Mouse (Mus musculus) CH12.LX (cell line): ENCODE results near the gene Prdm10. TPM values are rescaled to one million over a fixed set of nuclear protein-coding genes. Genes with fewer than 3 reads are reported as not detected.

ENCODE experiments used
- DNase-seq: peaks from one replicate; pipeline ENCODE4 v3.0.0-alpha.2; 2013; ENCODE audit errors: extremely low read depth
- H3K27ac ChIP-seq: 2 replicates; pipeline ENCODE4 v1.5.1; 2012; ENCODE audit warnings: low read depth, mild to moderate bottlenecking, control low read depth, moderate library complexity; ENCODE audit not compliant: insufficient read depth
- H3K27me3 ChIP-seq: replicated peaks from 2 replicates; pipeline ENCODE3; 2012; ENCODE audit warnings: inconsistent platforms
- H3K36me3 ChIP-seq, 2 experiments: replicated peaks in 1 of 2; 2 replicates each; pipeline versions ENCODE3 to v1.6.1; 2012; ENCODE audit warnings: inconsistent platforms in 1 of 2, low read length in 1 of 2, mild to moderate bottlenecking in 1 of 2, mixed read lengths in 1 of 2, moderate library complexity in 1 of 2; ENCODE audit not compliant: control insufficient read depth in 1 of 2, insufficient read depth in 1 of 2
- H3K4me1 ChIP-seq, 2 experiments: 2 replicates each; pipeline ENCODE4 v1.6.1; 2012; ENCODE audit warnings: inconsistent platforms in 1 of 2, moderate library complexity in 1 of 2; ENCODE audit not compliant: insufficient read depth in 2 of 2, control insufficient read depth in 1 of 2
- H3K4me2 ChIP-seq: 2 replicates; pipeline ENCODE4 v1.6.1; 2012; ENCODE audit warnings: low read depth, mild to moderate bottlenecking, control low read depth; ENCODE audit not compliant: poor library complexity, insufficient read depth, severe bottlenecking
- H3K4me3 ChIP-seq, 3 experiments: fragments of 150-350 bp in 1 of 3; sonication (generic) in 1 of 3; replicated peaks in 1 of 3; 2 replicates each; pipeline versions ENCODE3 to v1.5.1; 2011 to 2012; ENCODE audit warnings: low read depth in 2 of 3, low read length in 2 of 3, mild to moderate bottlenecking in 2 of 3, moderate library complexity in 2 of 3, control low read depth in 1 of 3, improper control_type of control experiment in 1 of 3, inconsistent platforms in 1 of 3, mixed read lengths in 1 of 3; ENCODE audit not compliant: poor library complexity in 1 of 3
- H3K79me2 ChIP-seq: replicated peaks from 2 replicates; pipeline ENCODE4 v1.6.1; 2012; ENCODE audit warnings: mild to moderate bottlenecking, moderate library complexity; ENCODE audit not compliant: control insufficient read depth, poor library complexity, insufficient read depth, severe bottlenecking; ENCODE audit errors: extremely low read depth
- H3K9ac ChIP-seq: 2 replicates; pipeline ENCODE4 v1.6.1; 2012; ENCODE audit warnings: low read depth, mild to moderate bottlenecking, control low read depth, moderate library complexity; ENCODE audit not compliant: insufficient read depth
- H3K9me3 ChIP-seq: replicated peaks from 2 replicates; pipeline ENCODE3; 2012; ENCODE audit warnings: low read length, inconsistent platforms, mixed read lengths
- CHD1 ChIP-seq: IDR thresholded peaks from 2 replicates; pipeline ENCODE4 v1.6.1; 2012; ENCODE audit warnings: low read depth, low read length, improper control_type of control experiment, inconsistent platforms
- CHD2 ChIP-seq: IDR thresholded peaks from 2 replicates; pipeline ENCODE4 v1.6.1; 2011; ENCODE audit warnings: low read length, improper control_type of control experiment
- CTCF ChIP-seq, 2 experiments: IDR thresholded peaks in 1 of 2; conservative IDR thresholded peaks in 1 of 2; 2 replicates each; pipeline ENCODE4 v1.5.1; 2011 to 2012; ENCODE audit warnings: low read depth in 2 of 2, low read length in 2 of 2, improper control_type of control experiment in 1 of 2, inconsistent platforms in 1 of 2, mild to moderate bottlenecking in 1 of 2, moderate library complexity in 1 of 2
- E2F4 ChIP-seq: IDR thresholded peaks from 2 replicates; pipeline ENCODE4 v1.6.1; 2011; ENCODE audit warnings: low read depth, low read length, improper control_type of control experiment; ENCODE audit not compliant: insufficient replicate concordance
- ELF1 ChIP-seq: IDR thresholded peaks from 2 replicates; pipeline ENCODE4 v1.6.1; 2014; ENCODE audit warnings: low read depth, mild to moderate bottlenecking, inconsistent platforms, low read length, improper control_type of control experiment
- EP300 ChIP-seq: IDR thresholded peaks from 2 replicates; pipeline ENCODE4 v1.6.1; 2011; ENCODE audit warnings: low read length, improper control_type of control experiment
- ETS1 ChIP-seq: conservative IDR thresholded peaks from 2 replicates; pipeline ENCODE4 v1.6.1; 2012; ENCODE audit warnings: low read depth, mild to moderate bottlenecking, inconsistent platforms, low read length, improper control_type of control experiment, moderate library complexity
- IRF4 ChIP-seq: IDR thresholded peaks from 2 replicates; pipeline ENCODE4 v1.6.1; 2014; ENCODE audit warnings: low read depth, mild to moderate bottlenecking, inconsistent platforms, low read length, improper control_type of control experiment
- JUN ChIP-seq: IDR thresholded peaks from 2 replicates; pipeline ENCODE4 v1.6.1; 2011; ENCODE audit warnings: low read depth, mild to moderate bottlenecking, low read length, improper control_type of control experiment, moderate library complexity; ENCODE audit not compliant: insufficient read depth
- KAT2A ChIP-seq: IDR thresholded peaks from 2 replicates; pipeline ENCODE4 v1.6.1; 2012; ENCODE audit warnings: low read length, improper control_type of control experiment, inconsistent platforms; ENCODE audit not compliant: insufficient replicate concordance
- MEF2A ChIP-seq: IDR thresholded peaks from 2 replicates; pipeline ENCODE4 v1.6.1; 2014; ENCODE audit warnings: low read depth, mild to moderate bottlenecking, inconsistent platforms, low read length, improper control_type of control experiment, borderline replicate concordance
- MXI1 ChIP-seq: IDR thresholded peaks from 2 replicates; pipeline ENCODE4 v1.6.1; 2011; ENCODE audit warnings: mild to moderate bottlenecking, low read depth, low read length, improper control_type of control experiment
- NELFE ChIP-seq: IDR thresholded peaks from 2 replicates; pipeline ENCODE4 v1.6.1; 2011; ENCODE audit warnings: low read depth, low read length, improper control_type of control experiment
- PAX5 ChIP-seq: IDR thresholded peaks from 2 replicates; pipeline ENCODE4 v1.6.1; 2012; ENCODE audit warnings: low read length, inconsistent platforms, mixed read lengths
- POLR2A ChIP-seq: IDR thresholded peaks from 2 replicates; pipeline ENCODE4 v1.6.1; 2011; ENCODE audit warnings: low read depth, mild to moderate bottlenecking, improper control_type of control experiment, low read length
- RAD21 ChIP-seq: IDR thresholded peaks from 2 replicates; pipeline ENCODE4 v1.6.1; 2011; ENCODE audit warnings: low read depth, mild to moderate bottlenecking, low read length, improper control_type of control experiment, moderate library complexity
- RCOR1 ChIP-seq: conservative IDR thresholded peaks from 2 replicates; pipeline ENCODE4 v1.6.1; 2012; ENCODE audit warnings: low read depth, mild to moderate bottlenecking, inconsistent platforms, low read length, improper control_type of control experiment
- SIN3A ChIP-seq: IDR thresholded peaks from 2 replicates; pipeline ENCODE4 v1.6.1; 2012; ENCODE audit warnings: low read length, improper control_type of control experiment, inconsistent platforms
- USF1 ChIP-seq: IDR thresholded peaks from 2 replicates; pipeline ENCODE4 v1.6.1; 2014; ENCODE audit warnings: low read depth, mild to moderate bottlenecking, inconsistent platforms, low read length, improper control_type of control experiment
- ZC3H11A ChIP-seq: IDR thresholded peaks from 2 replicates; pipeline ENCODE4 v1.6.1; 2012; ENCODE audit warnings: low read depth, mild to moderate bottlenecking, inconsistent platforms, low read length, improper control_type of control experiment
- ZKSCAN1 ChIP-seq: IDR thresholded peaks from 2 replicates; pipeline ENCODE4 v1.6.1; 2012; ENCODE audit warnings: low read depth, inconsistent platforms, low read length, improper control_type of control experiment, borderline replicate concordance
- ZNF384 ChIP-seq: IDR thresholded peaks from 2 replicates; pipeline ENCODE4 v1.6.1; 2012; ENCODE audit warnings: low read depth, low read length, improper control_type of control experiment, inconsistent platforms
- dilution Hi-C: fragments of 300-500 bp; cut with MboI; formaldehyde crosslinking; loops from 2 replicates; pipeline ENCODE4 v1.14.3; 2020; ENCODE audit warnings: low sequenced_read_pairs; ENCODE audit not compliant: extremely low pct_unique_long_range_greater_than_20kb, extremely low pct_ligation_motif_present
- in situ Hi-C: fragments of 300-500 bp; cut with MboI; formaldehyde crosslinking; loops from 3 replicates; pipeline ENCODE4 v1.14.3; 2019; ENCODE audit warnings: low sequenced_read_pairs, low pct_ligation_motif_present, low pct_unique_long_range_greater_than_20kb, mixed read lengths
- polyA plus RNA-seq: library from polyadenylated mRNA; unstranded; fragments of >175 nt; gene quantifications from 2 replicates; pipeline ENCODE4 v1.2.1, GENCODE M21; 2012; ENCODE audit warnings: low read depth; ENCODE audit not compliant: insufficient read length
- total RNA-seq, 2 experiments: library from RNA; depleted of rRNA; stranded (reverse); fragments of 300-350 nt in 1 of 2; fragments of >200 nt in 1 of 2; gene quantifications; 2 replicates each; pipeline ENCODE4 v1.2.3; 2012 to 2014

The Prdm10 gene
- total and polyA plus RNA-seq, 3 experiments = 4.5 to 6.7 (median 4.7) TPM

DNA sequence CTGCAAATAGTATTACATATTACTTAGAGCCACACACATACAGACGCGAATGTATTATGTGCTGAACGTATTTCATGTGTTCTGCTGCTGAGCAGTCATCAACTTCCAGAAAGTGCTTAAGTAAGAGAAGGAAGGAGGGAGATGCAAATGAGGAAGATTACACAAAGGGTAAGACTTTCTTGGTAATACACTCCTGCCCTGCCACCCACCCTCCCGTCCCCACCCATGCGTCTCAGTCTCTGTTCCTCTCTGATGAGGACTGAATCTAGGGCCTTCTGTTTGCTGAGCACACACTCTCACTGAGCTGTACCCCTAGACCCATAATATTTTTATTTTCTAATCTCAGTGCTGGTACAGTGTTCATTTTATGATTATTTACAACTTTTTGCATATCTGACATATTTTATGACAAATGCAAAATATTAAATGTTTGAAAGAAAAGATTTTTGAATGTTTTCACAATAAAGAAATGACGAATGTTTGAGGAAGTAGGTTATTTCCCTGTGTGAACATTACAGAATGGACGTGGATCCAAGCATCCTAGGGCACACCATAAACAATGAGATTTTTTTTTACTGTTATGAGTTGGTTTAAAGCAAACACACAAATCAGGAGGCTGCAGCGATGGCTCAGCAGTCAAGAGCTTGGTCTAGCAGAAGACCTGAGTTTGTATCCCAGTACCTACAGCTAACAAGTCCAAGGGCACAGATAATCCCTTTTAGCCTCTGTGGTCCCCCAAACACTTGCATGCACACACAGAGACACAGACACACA lies 32.7 kb upstream of the Prdm10 start:
- Histone ChIP-seq H3K36me3 (no peaks in the 10 kb centered on the region), H3K27ac (no peak overlapping the region), H3K4me2 (no peak overlapping the region), H3K27me3 (no peaks in the 10 kb centered on the region), H3K4me3 (no peak overlapping the region), H3K4me1 (peaks cover 6 to 28% of the 10 kb centered on the region in 2 experiments; a peak in 3 of 4 replicates), H3K79me2 (no peaks in the 10 kb centered on the region), H3K9me3 (no peaks in the 10 kb centered on the region)
- in situ Hi-C loops (no loop called here), dilution Hi-C loops (no loop called here)
- peak; percentile 42 for DNase-seq
- TF ChIP-seq CTCF (conservative IDR thresholded peaks at IDR 0.05 in 1 of 2, IDR thresholded peaks at IDR 0.05 in 1 of 2; ENCODE audit: low read depth in 2 of 2, low read length in 2 of 2) = no peak
- no peak for TF ChIP-seq IRF4
- no peak for TF ChIP-seq USF1
- no peak for TF ChIP-seq KAT2A
- TF ChIP-seq MXI1 = no peak
- no peak for TF ChIP-seq POLR2A
- TF ChIP-seq ZNF384 = no peak
- no peak for TF ChIP-seq EP300
- TF ChIP-seq ZKSCAN1 = no peak
- TF ChIP-seq RCOR1 = no peak
- no peak for TF ChIP-seq CHD2
- TF ChIP-seq, all 38 proteins: peak for 0
- H3K9ac ChIP-seq = no peak overlapping the region

DNA sequence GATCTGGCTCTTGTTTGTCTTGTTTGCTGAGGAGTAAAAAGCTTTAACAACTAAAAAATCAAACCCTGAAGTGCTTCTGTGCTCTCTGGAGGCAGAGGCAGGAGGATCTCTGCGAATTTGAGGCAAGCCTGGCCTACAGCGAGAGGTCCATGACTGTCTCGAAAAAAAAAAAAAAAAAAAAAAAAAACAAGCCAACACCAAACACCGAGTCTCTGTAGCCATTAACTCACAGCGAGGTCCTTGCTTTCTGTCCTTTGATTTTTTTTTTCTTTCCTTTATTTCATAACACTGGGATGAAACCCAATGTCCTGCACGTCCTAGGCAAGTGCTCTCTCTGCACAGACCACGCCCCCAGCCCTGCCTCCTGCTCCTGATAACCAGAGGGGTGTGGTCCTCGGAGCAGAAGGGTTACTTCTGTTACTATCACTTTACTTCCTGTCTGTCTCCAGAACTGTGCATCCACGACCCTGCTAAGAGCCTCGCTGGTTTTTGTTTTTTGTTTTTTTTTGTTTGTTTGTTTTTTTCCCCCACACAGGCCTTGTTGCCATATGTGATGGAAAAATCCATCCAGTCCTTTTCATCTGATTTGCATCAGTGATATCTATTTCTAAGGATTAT lies 28.0 kb upstream of the Prdm10 start:
- Histone ChIP-seq H3K4me3 (no peak overlapping the region), H3K27me3 (no peaks in the 10 kb centered on the region), H3K4me1 (peaks cover 2 to 34% of the 10 kb centered on the region in 2 experiments), H3K79me2 (no peaks in the 10 kb centered on the region), H3K27ac (no peak overlapping the region), H3K4me2 (peak overlapping the region; percentile 11; the same call in 1 of the 2 replicates), H3K9me3 (no peaks in the 10 kb centered on the region), H3K9ac (peak overlapping the region; percentile 47; the same call in 1 of the 2 replicates), H3K36me3 (no peaks in the 10 kb centered on the region)
- TF ChIP-seq ZNF384 = peak; percentile 69
- peak; percentile 11; the same call in 1 of the 2 replicates for TF ChIP-seq NELFE
- no peak for TF ChIP-seq PAX5
- TF ChIP-seq ZC3H11A = no peak
- TF ChIP-seq SIN3A = peak; percentile 34; the same call in 1 of the 2 replicates
- TF ChIP-seq CHD1 = no peak
- TF ChIP-seq MEF2A = 0 out of 2 replicates have a peak, but pooled peaks have one; percentile 5
- no peak for TF ChIP-seq RAD21
- no peak for TF ChIP-seq IRF4
- no peak for TF ChIP-seq RCOR1
- peak; percentile 52 for TF ChIP-seq POLR2A
- TF ChIP-seq CHD2 = no peak
- TF ChIP-seq E2F4 = no peak
- TF ChIP-seq ELF1 = peak; percentile 46
- TF ChIP-seq ETS1 = no peak
- TF ChIP-seq JUN = no peak
- in situ Hi-C loops = no loop called here
- peak; percentile 60 for DNase-seq
- dilution Hi-C loops = no loop called here
